Mouse (Mus musculus): Measurements from ENCODE around the gene 1700023F06Rik.
A peak's percentile ranks its signal among the peaks of the same experiment; 100 is the strongest.

The 1700023F06Rik gene

GRCm38 (mm10) chr11:103221437-103221836 is 13.1 kb upstream of the 1700023F06Rik start:
- DNase-seq: no peak

- DNase-seq: no peak
Observed at GRCm38 (mm10) chr11:103219995-103220394, 11.6 kb upstream of the 1700023F06Rik start.

- DNase-seq: no peak
Observed at GRCm38 (mm10) chr11:103219259-103219658, 10.9 kb upstream of the 1700023F06Rik start.

- DNase-seq: no peak
Observed at GRCm38 (mm10) chr11:103218517-103218901, 10.2 kb upstream of the 1700023F06Rik start.

- DNase-seq: peak; percentile 76
Observed at GRCm38 (mm10) chr11:103217790-103218516, 9.6 kb upstream of the 1700023F06Rik start, which contains the start of gene Spata32. Spata32 (minus strand) TSS chr11:103218432.

- DNase-seq: no peak
Observed at GRCm38 (mm10) chr11:103215355-103215754, 7.0 kb upstream of the 1700023F06Rik start.

- DNase-seq: no peak
Observed at GRCm38 (mm10) chr11:103213712-103214111, 5.4 kb upstream of the 1700023F06Rik start.

GRCm38 (mm10) chr11:103210291-103210690 is 1.9 kb upstream of the 1700023F06Rik start:
- DNase-seq: no peak

- peak; percentile 55 for DNase-seq
Observed at GRCm38 (mm10) chr11:103206203-103206602, 2.2 kb downstream of the 1700023F06Rik start.

- no peak for DNase-seq
Observed at GRCm38 (mm10) chr11:103202376-103202775, 6.0 kb downstream of the 1700023F06Rik start.

GRCm38 (mm10) chr11:103201664-103202063 is 6.7 kb downstream of the 1700023F06Rik start:
- DNase-seq: peak; percentile 83

- DNase-seq: peak; percentile 88
Observed at GRCm38 (mm10) chr11:103198911-103199803, 9.2 kb downstream of the 1700023F06Rik start.

- no peak for DNase-seq
Observed at GRCm38 (mm10) chr11:103198339-103198738, 10.0 kb downstream of the 1700023F06Rik start.

- peak; percentile 84 for DNase-seq
Observed at GRCm38 (mm10) chr11:103197340-103197739, 11.0 kb downstream of the 1700023F06Rik start.

GRCm38 (mm10) chr11:103195656-103196055 is 12.7 kb downstream of the 1700023F06Rik start:
- no peak for DNase-seq

- no peak for DNase-seq
Observed at GRCm38 (mm10) chr11:103195236-103195635, 13.1 kb downstream of the 1700023F06Rik start.

- DNase-seq: no peak
Observed at GRCm38 (mm10) chr11:103193825-103194168, 14.6 kb downstream of the 1700023F06Rik start.

GRCm38 (mm10) chr11:103192956-103193824 is 15.2 kb downstream of the 1700023F06Rik start:
- peak; percentile 85 for DNase-seq

- peak; percentile 89 for DNase-seq
Observed at GRCm38 (mm10) chr11:103192230-103192955, 16.0 kb downstream of the 1700023F06Rik start.

GRCm38 (mm10) chr11:103184891-103185290 is 23.5 kb downstream of the 1700023F06Rik start:
- DNase-seq: no peak

GRCm38 (mm10) chr11:103181911-103182310 is 26.4 kb downstream of the 1700023F06Rik start:
- no peak for DNase-seq

- no peak for DNase-seq
Observed at GRCm38 (mm10) chr11:103181349-103181748, 27.0 kb downstream of the 1700023F06Rik start.

All from right cerebral cortex, adult 18-20 months (tissue).